Mouse (Mus musculus) liver, postnatal 0 days (tissue): ENCODE measurements around the gene Slc10a1. TPM values are rescaled to one million over a fixed set of nuclear protein-coding genes. Genes with fewer than 3 reads are reported as not detected.
A peak's percentile ranks its signal among the peaks of the same experiment; 100 is the strongest.

ENCODE experiments used
- ATAC-seq: fragments of 200-750 bp; cut with Nextera tagmentation; 2 replicates; pipeline ENCODE4 v1.8.0; 2017; ENCODE audit warnings: mild to moderate bottlenecking, moderate library complexity
- DNase-seq: peaks from one replicate; pipeline ENCODE4 v3.0.0-alpha.2; 2016
- H3K27ac ChIP-seq: fragments of 300-500 bp; sonication (generic); 2 replicates; pipeline ENCODE4 v1.5.1; 2014; ENCODE audit warnings: antibody characterized with exemption, moderate library complexity, mild to moderate bottlenecking, low read depth
- H3K27me3 ChIP-seq: fragments of 300-500 bp; sonication (generic); 2 replicates; pipeline ENCODE4 v1.6.1; 2014; ENCODE audit warnings: low read length, control low read depth, mixed read lengths; ENCODE audit not compliant: insufficient read depth
- H3K36me3 ChIP-seq: fragments of 300-500 bp; sonication (generic); replicated peaks from 2 replicates; pipeline ENCODE4 v1.6.1; 2014; ENCODE audit warnings: mild to moderate bottlenecking, control low read depth, low read length, moderate library complexity, mixed read lengths; ENCODE audit not compliant: insufficient read depth
- H3K4me1 ChIP-seq: fragments of 300-500 bp; sonication (generic); 2 replicates; pipeline ENCODE4 v1.6.1; 2014; ENCODE audit warnings: antibody characterized with exemption, mild to moderate bottlenecking, control low read depth; ENCODE audit not compliant: insufficient read depth
- H3K4me2 ChIP-seq: fragments of 300-500 bp; sonication (generic); 2 replicates; pipeline ENCODE4 v1.6.1; 2014; ENCODE audit warnings: low read depth, mild to moderate bottlenecking, low read length, moderate library complexity, mixed read lengths
- H3K4me3 ChIP-seq: fragments of 300-500 bp; sonication (generic); 2 replicates; pipeline ENCODE4 v1.5.1; 2014; ENCODE audit warnings: low read depth, low read length
- H3K9ac ChIP-seq: fragments of 300-500 bp; sonication (generic); replicated peaks from 2 replicates; pipeline ENCODE4 v1.6.1; 2014; ENCODE audit warnings: mild to moderate bottlenecking, moderate library complexity
- H3K9me3 ChIP-seq: fragments of 300-500 bp; sonication (generic); 2 replicates; pipeline ENCODE4 v1.6.1; 2016; ENCODE audit warnings: mild to moderate bottlenecking, control low read depth, low read length, mixed read lengths
- CTCF ChIP-seq: sonication (generic); IDR thresholded peaks from 2 replicates; pipeline ENCODE4 v1.5.1; 2016; ENCODE audit warnings: antibody characterized with exemption, low read depth
- EP300 ChIP-seq: IDR thresholded peaks from 2 replicates; pipeline ENCODE4 v1.6.1; 2016; ENCODE audit warnings: antibody characterized with exemption, low read depth, mild to moderate bottlenecking
- WGBS: fragments of 180-500 bp; shearing (Covaris S2); extraction: QIAGEN DNeasy Blood & Tissue Kit; methylation state at CpG from one replicate; pipeline ENCODE4 v1.1.7; 2014; ENCODE audit not compliant: insufficient replicate concordance; 5-methylcytosine and 5-hydroxymethylcytosine counted together
- polyA plus RNA-seq: library from polyadenylated mRNA; unstranded; fragments of >200 nt; fragmentation: Nextera tagmentation; extraction: Ambion mirVana; gene quantifications from 2 replicates; pipeline ENCODE4 v1.2.1, GENCODE M21; 2015

Gene Slc10a1
- polyA plus RNA-seq, 1 experiment from 2014 or later, result 502 TPM

DNA sequence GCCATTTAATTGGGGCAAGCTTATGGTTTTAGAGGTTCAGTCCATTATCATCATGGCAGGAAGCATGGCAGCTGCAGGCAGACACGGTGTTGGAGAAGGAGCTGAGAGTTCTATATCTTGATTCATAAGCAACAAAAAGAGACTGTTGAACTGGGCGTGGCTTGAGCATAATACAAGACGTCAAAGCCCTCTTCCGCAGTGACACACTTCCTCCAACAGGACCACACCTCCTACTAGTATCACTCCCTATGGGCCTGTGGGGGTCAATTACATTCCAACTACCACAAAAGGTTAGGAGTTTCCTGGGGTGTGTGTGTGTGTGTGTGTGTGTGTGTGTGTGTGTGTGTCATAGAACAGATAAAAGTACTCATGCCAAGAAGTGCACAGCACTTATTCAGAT, 32.4 kb upstream of the Slc10a1 start:
- Histone ChIP-seq H3K27ac (no peak overlapping the region), H3K9me3 (no peaks in the 10 kb centered on the region), H3K27me3 (0 out of 2 replicates have a peak, but pooled peaks cover 3% of the 10 kb centered on the region), H3K36me3 (no peaks in the 10 kb centered on the region), H3K4me2 (no peak overlapping the region), H3K4me1 (peaks cover 4% of the 10 kb centered on the region), H3K4me3 (no peak overlapping the region), H3K9ac (no peak overlapping the region)
- no peak for DNase-seq
- 59% methylated on average over 4 of the region's 4 CpGs for WGBS
- no peak for ATAC-seq
- TF ChIP-seq CTCF (no peak), EP300 (no peak)

DNA sequence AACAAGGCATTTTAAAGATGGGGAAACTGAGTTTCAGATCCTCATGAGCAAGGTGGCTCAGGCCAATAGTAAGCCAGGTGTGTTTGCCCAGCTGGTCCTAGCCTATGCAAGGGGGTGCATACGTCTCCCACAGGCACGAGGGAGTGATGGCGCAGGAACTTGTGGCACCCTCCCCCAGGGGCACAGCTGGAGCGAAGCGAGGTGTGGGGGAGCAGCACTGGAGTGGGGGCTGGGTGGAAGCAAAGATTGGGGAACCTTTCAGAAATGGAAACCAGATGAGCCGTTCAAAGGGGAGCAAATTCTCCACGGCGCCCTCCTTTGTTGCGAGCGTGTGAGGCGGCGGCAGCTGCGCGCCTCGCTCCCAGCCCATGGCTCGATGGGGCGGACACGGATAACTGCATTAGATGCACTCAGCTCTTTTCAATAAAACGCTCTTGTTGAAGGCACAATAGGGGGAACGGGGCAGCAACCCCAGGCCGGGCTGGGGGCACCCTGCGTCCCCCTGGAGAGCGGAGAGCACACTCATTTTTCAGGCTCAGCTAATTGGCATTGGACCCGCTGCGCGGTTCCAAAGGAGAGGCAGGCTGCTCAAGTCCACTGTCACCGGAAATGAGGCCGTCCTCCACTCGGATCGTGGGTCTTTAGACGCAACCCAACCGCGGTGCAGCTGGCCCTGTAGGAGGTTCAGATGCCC, 30.2 kb upstream of the Slc10a1 start:
- DNase-seq (peak; percentile 25), ATAC-seq (no peak)
- Histone ChIP-seq H3K9ac (no peak overlapping the region), H3K4me1 (peaks cover 11% of the 10 kb centered on the region), H3K4me2 (peak overlapping the region; percentile 62), H3K9me3 (no peaks in the 10 kb centered on the region), H3K36me3 (no peaks in the 10 kb centered on the region), H3K4me3 (peak overlapping the region; percentile 24), H3K27me3 (0 out of 2 replicates have a peak, but pooled peaks cover 3% of the 10 kb centered on the region), H3K27ac (no peak overlapping the region)
- no peak for TF ChIP-seq CTCF
- TF ChIP-seq EP300, result no peak
- WGBS, result 14% methylated on average over 33 of the region's 33 CpGs

DNA sequence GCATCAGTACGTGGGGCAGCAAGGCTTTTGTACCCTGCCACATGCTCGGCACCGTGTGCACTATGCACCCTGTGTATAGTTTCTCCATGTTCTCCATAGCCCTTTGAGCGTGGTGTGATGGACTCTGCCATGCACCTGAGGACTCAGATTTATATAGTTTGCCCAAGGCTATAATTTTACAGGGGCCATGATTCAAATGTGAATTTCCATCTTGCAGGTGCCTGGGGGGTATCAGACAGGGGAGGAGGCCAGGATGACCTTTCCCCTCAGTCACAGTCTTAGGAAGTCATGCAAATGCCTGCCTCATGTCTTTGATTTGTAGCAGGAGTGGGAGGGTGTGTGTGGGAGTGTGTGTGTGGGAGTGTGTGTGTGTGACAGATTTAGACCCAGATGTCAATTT, 29.1 kb upstream of the Slc10a1 start:
- Histone ChIP-seq H3K9ac (no peak overlapping the region), H3K27ac (no peak overlapping the region), H3K36me3 (no peaks in the 10 kb centered on the region), H3K9me3 (no peaks in the 10 kb centered on the region), H3K27me3 (0 out of 2 replicates have a peak, but pooled peaks cover 3% of the 10 kb centered on the region), H3K4me2 (no peak overlapping the region), H3K4me1 (peaks cover 11% of the 10 kb centered on the region), H3K4me3 (no peak overlapping the region)
- DNase-seq (no peak), ATAC-seq (no peak)
- WGBS, result 63% methylated on average over 4 of the region's 4 CpGs
- TF ChIP-seq EP300, result no peak
- TF ChIP-seq CTCF, result no peak

DNA sequence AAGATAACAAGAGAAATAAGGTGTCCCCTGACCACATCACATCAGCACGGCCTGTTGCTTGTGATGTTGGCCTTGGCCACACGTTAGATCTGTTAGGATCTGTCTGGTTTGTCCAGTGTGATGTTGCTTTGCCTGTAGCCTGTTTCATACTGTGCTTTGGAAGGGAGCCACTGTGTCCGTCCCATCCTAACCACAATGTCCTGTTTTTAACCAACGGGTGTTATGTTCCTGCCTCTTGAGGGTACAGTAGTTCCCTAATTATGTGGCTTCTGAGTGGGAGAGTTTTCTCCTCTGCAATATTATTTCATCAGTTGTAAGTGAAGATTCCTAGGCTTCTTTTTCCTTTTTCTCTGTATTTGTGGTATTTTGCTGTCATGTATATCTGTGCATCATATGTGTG, 26.8 kb upstream of the Slc10a1 start:
- DNase-seq, result no peak
- no peaks in the 10 kb centered on the region for H3K9me3 ChIP-seq
- no peaks in the 10 kb centered on the region for H3K36me3 ChIP-seq
- peaks cover 11% of the 10 kb centered on the region for H3K4me1 ChIP-seq
- TF ChIP-seq EP300, result no peak
- TF ChIP-seq CTCF, result no peak
- H3K27ac ChIP-seq, result no peak overlapping the region
- 0 out of 2 replicates have a peak, but pooled peaks cover 3% of the 10 kb centered on the region for H3K27me3 ChIP-seq
- no peak overlapping the region for H3K9ac ChIP-seq
- no peak for ATAC-seq
- WGBS, result 39% methylated on average over 4 of the region's 4 CpGs
- H3K4me3 ChIP-seq, result no peak overlapping the region
- no peak overlapping the region for H3K4me2 ChIP-seq

DNA sequence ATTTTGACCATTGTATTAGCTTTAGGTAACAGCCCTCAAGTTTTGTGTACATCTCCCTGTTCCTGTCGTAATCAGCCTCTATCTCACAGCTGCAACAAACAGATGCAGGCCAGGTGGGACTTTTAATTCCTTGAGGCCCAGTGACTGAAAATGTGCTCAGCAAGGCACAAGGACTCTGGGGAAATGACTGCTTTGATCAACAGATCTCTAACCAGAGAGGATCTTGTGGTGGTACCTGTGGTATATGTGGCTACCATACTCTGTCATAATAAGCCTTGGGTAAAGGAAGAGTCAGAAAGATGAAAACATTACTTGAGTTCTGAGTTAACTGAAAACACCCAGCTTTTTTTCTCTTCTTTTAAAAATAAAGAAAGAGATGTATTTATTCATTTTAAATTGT, 25.3 kb upstream of the Slc10a1 start:
- TF ChIP-seq EP300 (no peak), CTCF (no peak)
- Histone ChIP-seq H3K27me3 (0 out of 2 replicates have a peak, but pooled peaks cover 3% of the 10 kb centered on the region), H3K4me2 (no peak overlapping the region), H3K4me1 (peaks cover 11% of the 10 kb centered on the region), H3K36me3 (no peaks in the 10 kb centered on the region), H3K27ac (no peak overlapping the region), H3K9ac (no peak overlapping the region), H3K9me3 (no peaks in the 10 kb centered on the region), H3K4me3 (no peak overlapping the region)
- ATAC-seq, result no peak
- no peak for DNase-seq
- WGBS, result 76% methylated on average over 1 of the region's 1 CpGs

DNA sequence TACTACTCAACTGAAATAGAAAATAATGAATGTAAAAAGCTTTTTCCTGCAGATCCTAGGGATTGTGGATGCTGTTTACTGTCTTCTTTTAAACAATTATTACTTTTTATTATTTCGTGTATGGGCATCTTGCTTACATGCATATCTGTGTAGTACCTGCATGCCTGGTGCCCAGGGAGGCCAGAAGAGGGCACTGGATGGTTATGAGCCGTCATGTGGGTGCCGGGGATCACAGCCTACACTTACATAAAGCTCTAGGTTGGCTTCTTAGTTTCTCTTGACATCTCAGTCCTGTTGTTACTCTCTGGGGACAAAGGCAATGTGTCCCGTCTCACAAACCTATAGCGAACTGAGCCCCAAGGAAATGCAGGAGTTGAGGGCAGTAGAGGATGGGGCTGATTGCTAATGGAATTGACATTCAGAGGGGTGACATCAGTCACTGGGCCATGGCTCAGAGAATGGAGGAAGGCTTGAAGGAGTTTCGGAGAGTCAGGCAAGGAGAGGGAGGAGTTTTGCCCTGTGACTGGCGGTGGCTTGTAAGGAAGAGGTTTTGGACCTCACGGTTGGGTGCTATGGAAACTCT, 24.1 kb upstream of the Slc10a1 start:
- H3K4me2 ChIP-seq, result no peak overlapping the region
- H3K4me3 ChIP-seq, result no peak overlapping the region
- 0 out of 2 replicates have a peak, but pooled peaks cover 2% of the 10 kb centered on the region for H3K27me3 ChIP-seq
- WGBS, result 76% methylated on average over 8 of the region's 8 CpGs
- H3K9me3 ChIP-seq, result no peaks in the 10 kb centered on the region
- ATAC-seq (no peak), DNase-seq (no peak)
- no peak overlapping the region for H3K27ac ChIP-seq
- TF ChIP-seq CTCF (peak; percentile 38; the same call in 1 of the 2 replicates), EP300 (no peak)
- H3K4me1 ChIP-seq, result peaks cover 7% of the 10 kb centered on the region; the same call in 1 of the 2 replicates
- H3K9ac ChIP-seq, result no peak overlapping the region
- no peaks in the 10 kb centered on the region for H3K36me3 ChIP-seq
